Mouse (Mus musculus): ENCODE results near the gene Zbtb7b.

DNA sequence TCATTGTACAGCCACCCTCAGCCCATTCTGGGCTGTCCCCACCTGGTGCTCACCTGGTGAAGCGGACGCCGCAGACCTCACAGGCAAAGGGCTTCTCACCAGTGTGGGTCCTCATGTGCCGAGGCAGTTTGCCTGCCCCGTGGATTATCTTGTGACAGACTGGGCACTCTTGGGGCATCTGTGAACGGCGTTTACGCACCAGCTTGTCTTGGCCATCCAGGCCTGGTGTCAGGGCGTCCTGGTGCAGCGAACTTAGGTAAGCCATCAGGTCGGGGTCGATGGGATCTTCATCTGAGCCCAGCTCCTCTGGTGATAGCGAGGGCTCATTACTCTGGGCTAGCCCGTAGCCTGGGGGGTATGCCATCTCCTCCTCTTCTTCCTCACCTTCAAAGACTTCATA is 14.3 kb downstream of the Zbtb7b start:
- no peak for TF ChIP-seq CTCF (IDR thresholded peaks at IDR 0.05; ENCODE audit: control insufficient read depth, insufficient read depth, low read length)
- no peak for TF ChIP-seq POLR2A (IDR thresholded peaks at IDR 0.05; ENCODE audit: borderline replicate concordance, control insufficient read depth, low read depth, low read length)

Measured in bone marrow, adult 2 months (tissue).